Mouse (Mus musculus): Measurements from ENCODE around the gene Evi2.

Gene Evi2

DNA sequence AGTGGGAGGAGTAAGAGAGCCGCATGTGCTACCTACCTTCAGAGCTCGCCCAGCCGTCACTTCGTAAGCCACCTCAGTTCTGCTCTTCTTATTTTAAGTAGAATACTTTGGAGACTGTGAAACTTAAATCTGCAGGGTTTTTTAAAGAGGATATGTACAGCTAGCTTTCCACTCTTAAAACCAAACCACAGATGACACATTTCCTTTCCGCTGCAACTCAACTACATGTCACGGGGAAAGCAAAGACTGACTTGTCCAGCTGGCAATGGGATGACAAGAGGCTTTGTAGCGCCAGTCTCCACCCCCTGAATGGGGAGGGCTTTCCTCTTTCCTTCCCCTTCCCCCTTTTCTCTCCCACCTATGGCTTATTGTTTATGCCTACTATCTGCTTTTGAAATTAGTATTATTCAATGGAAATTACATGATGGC lies at the start of gene Evi2, which contains the start of gene Evi2a:
Evi2 (minus strand) TSS at position 257 of the 429 bp plus-strand sequence.
Evi2a (minus strand) TSS at position 277 of the 429 bp plus-strand sequence.
- peak; percentile 25 to 42 for DNase-seq

DNA sequence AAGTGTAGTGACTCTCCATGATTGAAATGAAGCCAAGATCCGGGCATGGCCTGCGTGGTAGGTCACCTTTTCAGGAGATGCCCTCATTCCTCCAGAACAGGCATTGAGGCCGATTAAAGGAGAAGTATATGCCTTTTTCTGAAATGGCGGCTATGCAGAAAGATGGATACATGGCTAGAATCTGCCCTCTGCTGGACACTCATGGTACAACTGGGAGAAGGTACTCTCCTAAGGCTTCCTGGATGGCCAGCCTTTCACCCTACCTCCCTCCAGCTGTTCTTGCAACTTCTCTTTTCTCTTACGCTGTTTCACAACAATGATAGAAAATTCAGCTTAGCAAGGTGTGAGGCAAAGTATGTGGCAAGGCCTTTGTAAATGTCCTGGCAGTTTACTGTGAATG lies 47.4 kb upstream of the Evi2 start:
- peak; percentile 75 to 81 for DNase-seq

DNA sequence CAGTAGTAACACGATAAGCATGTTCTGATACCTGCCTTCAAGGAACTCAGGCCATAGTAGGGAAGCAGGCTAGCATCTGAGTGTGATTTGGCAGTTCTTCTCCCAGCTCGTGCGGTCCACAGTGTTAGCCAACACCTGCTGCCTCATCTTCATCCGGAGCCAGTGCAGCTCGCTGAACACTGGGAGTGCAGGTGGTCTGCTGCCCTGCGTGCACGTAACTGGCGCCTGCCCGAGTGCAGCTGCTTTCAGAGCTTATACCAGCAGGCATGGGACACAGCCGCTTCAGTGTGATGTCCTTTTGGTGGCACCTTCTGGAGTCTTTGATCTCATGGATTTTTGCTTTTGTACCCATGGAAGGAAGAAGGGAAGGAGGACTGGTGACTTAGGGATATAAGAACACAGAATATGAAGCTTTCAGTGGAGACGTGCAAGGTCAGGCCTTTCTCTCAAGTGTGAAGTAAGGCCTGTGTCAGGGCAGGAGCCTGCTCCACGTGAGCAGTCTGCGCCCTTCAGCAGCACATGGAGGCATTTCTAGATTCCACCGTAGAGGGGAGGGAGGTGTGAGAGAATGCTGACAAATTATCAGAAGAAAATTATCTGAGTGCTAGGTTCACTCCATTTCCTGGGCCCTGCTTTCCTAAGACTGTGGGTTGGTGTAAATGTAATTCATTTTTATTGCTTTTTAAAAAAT lies 45.1 kb upstream of the Evi2 start:
- peak in 1 of 2 experiments; percentile 42 for DNase-seq

DNA sequence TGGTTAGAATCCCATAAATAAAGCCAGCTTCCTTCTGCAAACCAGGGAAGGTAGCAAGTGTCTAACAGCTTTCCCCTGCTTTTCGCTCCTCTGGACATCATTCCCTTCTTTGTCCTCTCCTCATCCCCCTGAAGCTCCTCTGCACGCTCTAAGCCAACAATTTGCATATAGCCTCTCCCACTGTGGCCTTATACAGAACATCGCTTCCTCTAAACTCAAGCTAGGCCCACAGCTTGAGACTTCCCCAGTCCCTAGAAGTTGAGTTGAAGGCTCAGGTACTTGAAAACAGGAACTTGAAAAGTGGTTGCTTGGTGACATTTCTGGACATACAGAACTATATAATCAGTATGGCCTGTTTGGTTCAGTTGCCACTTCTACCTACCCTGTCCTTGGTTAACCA lies 43.4 kb upstream of the Evi2 start:
- no peak for DNase-seq

DNA sequence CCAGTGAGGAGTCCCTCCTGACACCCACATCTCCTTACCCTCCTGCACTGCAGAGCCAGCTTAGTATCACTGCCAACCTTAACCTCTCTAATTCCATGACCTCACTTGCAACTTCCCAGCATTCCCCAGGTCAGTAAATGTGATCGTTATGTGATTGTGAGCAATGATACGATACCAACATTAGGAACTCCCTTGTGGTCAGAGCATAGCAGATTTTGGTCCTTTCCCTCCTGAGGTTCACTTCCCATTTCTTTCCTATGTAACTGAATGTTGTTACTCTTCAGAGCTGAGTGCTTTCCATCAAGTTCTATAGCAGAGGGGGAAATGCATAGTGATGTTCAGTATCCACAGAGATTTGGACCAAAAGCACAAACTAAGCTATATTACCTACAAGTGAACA lies 39.9 kb upstream of the Evi2 start:
- DNase-seq = no peak

DNA sequence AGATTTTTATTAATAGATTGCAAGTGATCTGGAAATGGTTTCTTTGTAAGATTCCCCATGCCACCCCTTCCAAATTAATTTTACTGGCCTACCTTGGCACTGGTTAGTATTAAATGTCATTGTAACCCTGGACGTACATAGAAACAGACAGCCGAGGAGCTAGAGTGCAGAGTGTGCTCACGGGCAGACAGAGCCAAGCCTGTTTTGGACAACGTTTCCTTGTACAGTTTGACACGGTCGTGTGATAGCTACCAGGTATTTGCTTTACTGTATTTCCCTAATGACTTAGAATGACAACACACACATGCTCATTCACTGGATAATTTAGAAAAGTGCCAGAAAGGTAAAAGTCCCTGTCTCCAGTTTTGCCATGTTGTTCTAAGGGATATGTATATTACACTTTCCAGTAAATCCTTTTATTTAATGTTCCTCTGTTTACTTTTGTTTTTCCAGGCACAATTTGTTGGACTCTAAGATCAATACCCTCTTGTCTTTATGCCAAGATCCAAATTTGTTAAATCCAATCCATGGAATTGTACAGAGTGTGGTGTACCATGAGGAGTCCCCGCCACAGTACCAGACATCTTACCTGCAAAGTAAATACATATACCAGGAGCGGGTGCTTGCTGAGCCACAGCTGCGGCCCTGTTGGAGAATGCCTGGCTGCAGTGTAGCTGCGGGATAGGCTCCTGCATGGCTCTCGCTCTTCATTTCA lies 38.0 kb upstream of the Evi2 start:
- no peak for DNase-seq

DNA sequence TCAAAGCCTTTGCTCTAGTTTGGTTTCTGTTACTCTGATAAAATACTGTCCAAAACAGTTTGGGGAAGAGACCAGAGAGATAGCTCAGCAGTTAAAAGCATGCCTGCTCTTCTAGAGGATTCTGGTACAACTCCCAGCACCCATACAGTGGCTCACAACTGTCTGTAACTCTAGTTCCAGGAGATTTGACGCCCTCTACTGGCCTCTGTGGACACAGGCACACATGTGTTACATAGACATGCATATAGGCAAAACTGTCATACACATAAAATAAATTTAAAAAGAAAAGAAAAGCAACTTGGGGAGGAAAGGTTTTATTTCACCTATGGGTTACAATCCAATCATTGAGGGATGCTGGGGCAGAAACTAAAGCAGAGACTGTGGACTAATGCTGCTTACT lies 36.6 kb upstream of the Evi2 start:
- no peak for DNase-seq

DNA sequence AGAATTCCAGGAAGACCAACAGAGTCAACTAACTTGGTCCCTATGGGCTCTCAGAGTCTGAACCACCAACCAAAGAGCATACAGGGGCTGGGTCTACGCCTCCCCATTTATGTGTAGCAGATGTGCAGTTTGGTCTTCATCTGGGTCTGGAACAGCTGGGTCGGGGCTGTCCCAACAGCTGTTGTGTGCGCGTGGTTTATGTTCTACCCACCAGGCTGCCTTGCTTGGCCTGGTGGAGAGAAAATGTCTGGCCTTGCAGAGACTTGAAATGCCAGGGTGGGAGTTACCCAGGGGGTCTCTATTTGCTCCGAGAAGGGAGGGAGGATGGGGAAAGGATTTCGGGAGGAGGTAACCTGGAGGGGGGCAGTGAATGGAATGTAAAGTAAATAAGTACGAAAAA lies 33.1 kb upstream of the Evi2 start:
- no peak for DNase-seq

DNA sequence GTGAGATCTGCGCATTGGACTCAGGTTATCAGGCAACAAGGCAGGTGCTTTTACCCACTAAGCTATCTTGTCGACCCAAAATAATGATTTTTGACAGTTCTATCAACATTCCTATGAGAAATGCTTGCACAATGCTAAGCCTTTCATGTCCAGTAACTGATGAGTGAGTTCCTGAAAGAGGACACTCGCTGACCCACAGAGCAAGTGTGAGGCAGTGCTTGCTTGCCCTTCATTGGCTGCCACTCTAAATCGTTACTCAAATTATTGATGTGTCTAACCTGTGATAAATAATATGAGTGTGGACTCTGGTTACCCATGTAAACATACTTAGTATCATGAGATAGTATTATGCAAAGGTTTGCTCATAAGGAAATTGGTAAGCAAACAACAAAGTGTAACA lies 30.1 kb upstream of the Evi2 start:
- DNase-seq = no peak

DNA sequence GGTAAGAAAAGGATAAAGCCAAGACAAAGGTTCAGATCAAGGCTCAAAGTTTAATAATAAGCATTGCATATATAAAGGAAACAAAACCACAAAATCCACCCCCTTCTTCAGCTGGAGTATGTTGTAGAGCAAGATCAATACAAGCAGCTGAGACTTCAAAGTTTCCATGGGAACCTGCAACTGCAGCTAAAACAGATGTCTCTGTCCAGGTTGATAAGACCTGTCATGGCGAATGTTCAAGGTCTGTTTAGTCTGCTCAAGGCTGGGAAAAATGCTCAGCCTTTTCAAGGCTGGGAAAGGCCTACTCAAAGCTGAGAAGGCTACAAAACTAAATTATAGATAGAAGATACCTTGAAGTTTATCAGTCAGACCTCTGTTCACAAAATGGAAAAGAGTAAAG lies 22.2 kb upstream of the Evi2 start:
- no peak for DNase-seq

DNA sequence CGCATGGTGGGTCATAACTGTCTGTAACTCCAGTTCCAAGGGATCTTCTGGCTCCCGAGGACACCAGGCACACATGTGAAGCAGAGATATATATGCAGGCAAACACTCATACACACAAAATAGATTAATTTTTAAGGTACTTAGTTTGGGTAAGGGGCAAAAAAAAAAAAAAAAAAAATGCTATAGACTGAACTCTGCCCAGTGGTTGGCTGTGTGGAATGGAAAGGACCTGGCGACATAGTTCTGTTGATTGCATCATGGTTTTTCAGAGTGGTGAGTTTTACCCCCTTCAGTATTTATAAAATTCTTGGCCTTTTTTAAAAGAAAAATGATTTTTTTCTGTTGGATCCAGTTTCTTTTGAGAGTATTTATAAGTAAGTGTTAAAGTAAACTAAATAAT lies 5.9 kb upstream of the Evi2 start:
- no peak for DNase-seq

DNA sequence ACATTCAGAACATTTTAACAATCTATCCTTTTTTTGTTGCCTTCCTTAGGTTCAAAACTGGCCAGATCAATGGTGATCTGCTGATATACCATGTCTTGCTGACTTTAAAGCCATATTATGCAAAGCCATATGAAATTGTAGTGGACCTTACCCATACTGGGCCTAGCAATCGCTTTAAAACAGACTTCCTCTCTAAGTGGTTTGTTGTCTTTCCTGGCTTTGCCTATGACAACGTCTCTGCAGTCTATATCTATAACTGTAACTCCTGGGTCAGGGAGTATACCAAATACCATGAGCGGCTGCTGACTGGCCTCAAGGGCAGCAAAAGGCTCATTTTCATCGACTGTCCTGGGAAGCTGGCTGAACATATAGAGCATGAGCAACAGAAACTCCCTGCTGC lies 5.2 kb upstream of the Evi2 start:
- no peak for DNase-seq

DNA sequence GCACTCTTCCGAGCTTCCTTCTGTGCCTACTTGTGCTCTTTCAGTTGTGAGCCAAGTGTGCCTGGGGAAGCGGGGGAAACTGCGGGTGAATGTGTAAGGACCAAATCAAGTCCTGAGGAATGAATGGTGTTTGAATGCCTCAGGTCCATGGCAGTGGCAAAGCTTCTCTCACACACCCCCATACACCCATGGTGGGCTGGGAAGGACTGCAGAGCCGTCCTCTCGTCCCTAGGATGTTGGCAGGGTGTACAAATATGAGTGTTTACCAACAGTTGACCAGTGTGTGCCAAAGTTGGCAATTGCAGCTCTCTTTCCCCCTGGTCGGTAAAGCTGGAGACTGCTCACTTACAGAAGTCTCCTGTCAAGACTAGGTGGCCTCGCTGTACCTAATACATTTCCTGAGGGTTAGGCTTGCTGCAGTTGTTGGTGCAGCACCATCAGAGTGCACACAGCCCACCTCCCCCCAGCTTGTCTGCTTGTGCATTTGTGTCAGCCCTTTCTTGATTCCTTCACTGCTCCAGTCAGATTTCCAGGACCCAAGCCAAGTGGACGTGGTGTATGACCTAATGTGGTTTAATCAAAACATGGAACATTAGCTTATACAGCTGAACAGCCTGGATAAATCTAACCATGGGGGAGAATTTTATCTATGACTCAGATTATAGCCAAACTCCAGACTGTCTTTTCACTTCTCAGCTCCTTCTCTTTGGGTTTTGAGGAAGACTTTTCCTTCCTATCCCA lies 3.7 kb upstream of the Evi2 start:
- no peak for DNase-seq

DNA sequence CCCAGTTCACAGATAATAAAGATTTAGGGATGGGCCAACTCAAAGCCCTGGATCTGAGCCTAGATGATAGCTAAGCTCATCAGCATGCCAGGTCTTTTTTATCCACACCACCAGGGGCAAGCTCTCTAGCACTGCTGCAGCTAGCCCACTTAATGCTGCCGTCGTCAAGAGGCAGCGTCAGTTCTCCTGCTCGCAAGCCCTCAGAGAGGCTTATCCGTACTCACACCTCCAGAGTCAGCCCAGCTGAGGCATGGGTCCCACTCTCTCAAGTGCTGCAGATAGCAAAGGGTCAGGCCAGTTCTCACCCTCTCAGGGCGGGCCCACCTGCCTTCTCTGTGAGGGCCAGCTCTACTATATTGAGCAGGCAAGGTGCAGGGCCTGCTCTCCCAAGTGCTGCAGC lies 2.9 kb upstream of the Evi2 start:
- DNase-seq = no peak

DNA sequence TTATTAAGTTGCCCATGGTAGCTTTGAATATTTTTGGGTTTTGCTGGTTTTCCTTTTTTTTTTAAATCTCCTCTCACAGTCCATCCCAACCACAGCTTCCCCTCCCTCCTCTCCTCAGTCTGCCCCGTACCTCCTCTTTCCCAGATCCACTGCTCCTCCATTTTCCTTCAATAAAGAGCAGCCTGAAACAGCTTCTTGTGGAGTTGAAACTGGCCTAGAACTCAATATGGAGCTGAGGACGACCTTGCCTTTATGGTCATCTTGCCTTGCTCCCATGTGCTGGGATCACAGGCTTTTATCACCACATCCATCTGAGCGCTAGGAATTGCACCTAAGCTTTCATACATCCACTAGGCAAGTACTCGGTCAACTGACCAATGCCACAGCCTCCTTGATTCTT lies 1.1 kb upstream of the Evi2 start:
- no peak for DNase-seq

DNA sequence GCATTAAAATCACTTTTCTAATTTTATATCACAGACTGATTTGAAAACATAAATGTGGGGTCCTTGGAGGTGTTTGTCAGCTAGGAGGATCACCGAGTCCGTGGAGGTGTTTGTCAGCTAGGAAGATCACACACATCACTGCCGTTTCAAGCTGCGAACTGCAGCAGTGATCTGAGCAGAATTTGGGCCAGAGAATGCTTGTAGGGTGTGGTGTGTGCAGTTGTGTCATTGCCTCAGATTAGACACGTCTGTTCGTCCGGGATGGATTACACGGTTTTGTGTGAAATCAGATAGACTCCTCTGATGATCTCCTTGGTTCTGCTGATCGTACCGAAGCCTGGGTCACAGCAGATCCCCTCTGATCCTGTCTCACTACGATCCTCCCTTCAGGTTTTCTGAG lies 385 bp upstream of the Evi2 start:
- no peak for DNase-seq

DNA sequence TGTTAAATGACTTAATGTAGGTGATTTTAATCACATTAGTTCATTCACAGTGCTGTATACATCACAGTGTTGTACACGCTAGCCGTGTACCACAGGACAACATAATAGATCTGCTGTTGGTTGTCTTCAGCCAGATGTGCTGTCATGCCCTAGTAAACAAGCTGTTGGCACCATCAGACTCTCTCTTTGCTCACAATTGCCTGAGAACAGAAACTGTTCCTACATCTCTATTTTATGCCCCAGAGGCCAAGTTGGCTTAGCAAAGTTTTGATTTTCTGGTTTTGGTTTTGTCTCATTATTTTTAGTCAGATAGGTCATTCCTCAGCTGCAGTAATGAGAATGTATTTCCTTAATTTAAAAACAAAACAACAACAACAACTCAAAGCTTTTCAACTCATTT lies 653 bp downstream of the Evi2 start:
- DNase-seq = no peak

DNA sequence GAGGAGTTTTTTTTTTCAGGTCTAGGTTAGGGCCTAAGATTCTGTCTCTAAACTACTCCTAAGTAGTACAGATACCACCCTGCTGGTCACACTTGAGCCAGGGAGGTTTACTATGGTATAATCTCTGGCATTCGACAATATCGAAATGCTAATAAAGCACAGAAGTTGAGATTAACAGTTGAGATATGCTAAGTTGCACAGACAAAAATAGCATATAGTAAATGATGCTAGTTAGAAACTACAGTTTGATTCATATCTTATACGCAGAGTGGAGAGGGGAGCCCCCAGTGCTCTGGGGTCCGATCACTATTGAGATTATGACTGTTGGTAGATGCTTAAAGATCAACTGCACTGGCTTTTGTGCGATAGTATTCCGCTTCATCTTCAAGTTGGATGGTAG lies 1.2 kb downstream of the Evi2 start:
- DNase-seq = no peak

DNA sequence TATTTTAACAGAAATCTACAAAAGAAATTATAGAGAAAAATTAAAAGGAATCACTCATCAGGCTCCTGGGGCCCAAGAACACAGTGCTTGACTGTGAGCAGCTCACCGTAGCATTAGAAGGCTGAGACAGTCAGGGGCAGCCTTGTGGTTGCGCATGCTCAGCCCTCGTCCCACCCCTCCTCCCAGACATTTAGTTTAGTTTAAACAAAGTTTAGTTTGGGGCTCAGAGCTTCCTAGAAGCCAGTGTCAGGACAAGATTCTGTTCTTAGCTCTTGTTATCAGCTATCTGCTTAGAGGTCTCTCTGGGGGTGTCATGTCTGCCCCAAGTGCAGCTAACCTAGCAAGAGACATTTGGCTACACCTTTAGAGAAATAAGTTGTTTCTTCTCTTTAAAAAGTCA lies 1.8 kb downstream of the Evi2 start:
- DNase-seq = no peak

DNA sequence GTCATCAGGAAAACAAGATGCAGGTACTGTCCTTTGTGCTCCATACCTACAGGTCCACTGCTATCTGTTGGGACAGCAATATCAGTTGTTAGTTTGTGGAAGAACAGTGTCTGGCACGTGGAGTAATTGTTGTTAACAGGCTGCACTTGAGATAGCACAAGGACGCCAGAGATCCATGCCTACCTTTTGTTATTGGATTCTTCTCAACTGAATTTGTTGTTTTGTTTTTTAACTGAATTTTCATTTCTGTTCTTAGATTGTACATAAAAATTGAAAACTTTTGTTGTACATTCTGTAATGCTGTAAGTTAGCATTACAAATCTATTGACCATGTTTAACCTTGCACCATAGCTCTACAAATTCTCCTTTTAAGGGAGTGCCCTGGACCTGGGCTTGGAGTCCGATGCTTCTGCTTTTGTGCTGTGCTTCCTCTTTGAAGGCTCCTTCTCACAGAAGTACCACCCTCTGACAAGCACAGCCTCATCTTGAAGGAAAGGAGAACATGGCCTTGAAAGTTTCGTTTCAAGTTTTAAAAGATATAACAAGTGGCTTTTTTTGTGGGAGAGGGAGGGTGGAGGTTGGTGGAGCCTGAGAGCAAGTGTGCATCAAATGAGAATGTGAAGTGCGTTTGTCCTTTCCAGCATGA lies 2.5 kb downstream of the Evi2 start:
- DNase-seq = no peak

DNA sequence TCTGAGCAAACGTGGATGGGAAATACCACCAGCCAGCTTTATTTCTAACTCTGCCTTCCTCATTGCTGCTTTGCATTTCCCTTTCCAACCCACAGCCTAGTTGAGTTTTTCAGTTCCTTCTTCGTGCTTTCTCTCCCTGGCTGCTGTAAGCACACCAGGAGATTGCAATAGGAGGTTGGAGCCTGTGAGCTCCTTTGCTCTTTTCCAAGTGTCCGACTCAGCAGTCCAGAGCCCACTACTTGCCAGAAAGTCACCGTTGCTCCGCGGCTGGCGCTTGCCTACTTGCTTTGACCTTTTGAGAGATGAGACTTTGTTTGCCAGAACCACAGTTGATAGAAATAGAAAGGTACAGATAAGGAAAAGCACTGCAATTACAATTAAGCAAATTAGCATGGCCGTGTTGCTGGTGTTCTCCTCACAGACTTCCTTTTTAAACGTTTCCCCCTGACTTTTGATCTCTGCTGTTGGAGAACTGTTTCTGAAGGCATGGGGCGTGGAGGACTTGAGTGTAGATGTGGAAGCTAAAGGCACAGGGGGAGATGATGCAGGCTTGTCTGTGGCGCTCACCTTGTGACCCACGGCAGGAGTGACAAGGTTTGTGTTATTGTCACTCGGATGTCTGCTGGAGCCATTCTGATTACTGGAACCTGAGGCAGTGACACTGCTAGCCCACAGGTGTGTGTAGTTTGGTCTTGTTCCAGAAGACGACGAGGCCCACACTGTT lies 3.2 kb downstream of the Evi2 start:
- DNase-seq = no peak

DNA sequence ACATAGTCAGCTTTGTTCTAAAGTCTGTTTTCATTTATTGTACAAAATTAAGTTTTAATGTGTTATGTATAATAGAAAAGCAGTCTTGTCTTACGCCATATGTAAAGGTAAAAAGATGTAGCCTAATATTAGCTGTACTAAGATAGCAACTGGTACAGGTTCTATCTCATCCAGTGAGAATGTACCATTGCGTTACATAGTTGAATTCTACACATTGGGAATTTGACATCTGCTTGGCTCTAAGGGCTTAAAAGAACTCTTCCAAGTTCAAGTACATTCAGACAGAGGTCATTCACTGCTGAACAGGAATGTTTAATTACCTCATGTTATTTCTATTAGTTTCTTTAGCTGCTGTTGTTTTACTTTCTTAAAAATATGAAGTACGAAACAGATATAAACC lies 3.8 kb downstream of the Evi2 start:
- DNase-seq = no peak

DNA sequence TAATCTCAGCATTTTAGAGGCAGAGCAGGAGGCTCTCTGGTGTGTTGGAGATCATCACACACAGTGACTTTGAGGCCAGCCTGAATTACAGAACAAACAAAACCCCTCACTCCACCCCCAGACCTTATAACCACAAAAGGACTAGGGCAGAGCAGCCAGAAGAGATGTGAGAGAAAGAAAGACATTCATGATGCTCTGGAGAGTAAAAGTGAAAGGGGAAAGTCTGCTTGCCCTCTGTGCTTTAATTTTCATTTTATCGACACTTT lies 6.1 kb downstream of the Evi2 start:
- DNase-seq = no peak

Measured in thymus, postnatal 36 days (tissue).